Mouse (Mus musculus): ENCODE measurements around the gene Ctnnd2.

GRCm38 (mm10) chr15:30322543-30322942, 150.2 kb downstream of the Ctnnd2 start:
- no peak for TF ChIP-seq POLR2A (IDR thresholded peaks at IDR 0.05; ENCODE audit: insufficient read depth, low read depth, low read length)
- no peak for TF ChIP-seq EP300 (IDR thresholded peaks at IDR 0.05; ENCODE audit: insufficient read depth, low read depth, low read length)
